Mouse (Mus musculus) T-helper 2 cell (primary cell): ENCODE data around the gene Abhd2.

ENCODE experiments used
- in situ Hi-C: fragments of 300-600 bp; cut with MboI, MseI; formaldehyde crosslinking; loops from one replicate; pipeline ENCODE4 v1.15.1; 2025; ENCODE audit warnings: high pct_unique_total_duplicates

Gene Abhd2

DNA sequence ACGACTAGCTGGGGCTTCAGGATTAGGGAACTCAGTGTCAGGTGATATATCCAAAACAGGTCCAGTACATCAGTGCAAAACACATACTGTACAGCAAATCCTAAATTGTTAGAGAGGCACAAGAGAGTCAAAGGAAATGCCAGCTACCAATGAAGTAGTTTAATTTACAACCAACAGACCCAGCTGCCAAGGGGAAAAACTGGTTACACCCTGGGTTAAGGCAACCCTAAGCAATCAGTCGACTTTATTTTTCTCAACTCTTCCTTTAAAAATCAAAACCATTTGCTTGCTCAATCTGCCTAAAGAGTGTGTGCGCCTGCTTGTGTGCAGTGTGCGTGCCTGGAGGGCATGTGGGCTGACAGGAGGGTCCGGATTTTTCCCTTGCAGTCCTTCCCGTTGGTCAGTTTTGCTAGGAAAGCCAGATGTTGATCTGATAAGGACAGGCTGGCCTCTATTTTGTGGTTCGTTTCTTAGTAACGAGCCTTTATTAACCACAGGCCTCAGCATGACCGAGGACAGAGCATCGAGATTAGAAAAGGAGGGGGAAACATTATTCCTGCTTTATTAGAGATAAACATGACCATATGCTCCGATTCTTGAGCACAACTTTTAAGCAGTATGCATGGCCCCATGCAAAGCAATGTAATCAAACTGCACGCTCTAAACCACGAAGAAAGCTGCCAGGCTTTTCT lies 45.3 kb downstream of the Abhd2 start:
- in situ Hi-C loops, result no loop called here

- in situ Hi-C loops, result no loop called here
Observed at GRCm38 (mm10) chr7:79323855-79324254, 50.9 kb downstream of the Abhd2 start.

- in situ Hi-C loops, result no loop called here
Observed at GRCm38 (mm10) chr7:79328769-79329168, 55.8 kb downstream of the Abhd2 start.

- in situ Hi-C loops, result no loop called here
Observed at GRCm38 (mm10) chr7:79331197-79331596, 58.2 kb downstream of the Abhd2 start.

DNA sequence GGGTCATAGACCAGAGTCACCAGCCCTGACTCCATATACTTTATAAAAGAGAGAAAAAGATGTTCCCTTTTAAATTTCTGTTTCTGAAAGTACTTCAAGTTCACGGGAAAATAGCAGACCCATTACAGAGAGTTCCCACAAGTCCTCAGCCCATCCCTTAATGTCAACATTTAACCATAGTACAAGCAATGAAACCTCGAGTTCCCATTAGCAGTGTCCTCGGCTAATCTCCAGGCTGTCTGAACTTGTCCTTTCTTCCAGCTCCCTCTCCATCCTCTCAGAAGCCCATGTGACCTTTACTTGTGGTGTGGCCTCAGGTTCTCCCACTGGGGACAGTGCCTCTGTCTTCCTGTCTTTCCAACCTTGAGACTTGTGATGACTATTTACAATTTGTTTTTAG lies 60.4 kb downstream of the Abhd2 start:
- in situ Hi-C loops, result no loop called here

DNA sequence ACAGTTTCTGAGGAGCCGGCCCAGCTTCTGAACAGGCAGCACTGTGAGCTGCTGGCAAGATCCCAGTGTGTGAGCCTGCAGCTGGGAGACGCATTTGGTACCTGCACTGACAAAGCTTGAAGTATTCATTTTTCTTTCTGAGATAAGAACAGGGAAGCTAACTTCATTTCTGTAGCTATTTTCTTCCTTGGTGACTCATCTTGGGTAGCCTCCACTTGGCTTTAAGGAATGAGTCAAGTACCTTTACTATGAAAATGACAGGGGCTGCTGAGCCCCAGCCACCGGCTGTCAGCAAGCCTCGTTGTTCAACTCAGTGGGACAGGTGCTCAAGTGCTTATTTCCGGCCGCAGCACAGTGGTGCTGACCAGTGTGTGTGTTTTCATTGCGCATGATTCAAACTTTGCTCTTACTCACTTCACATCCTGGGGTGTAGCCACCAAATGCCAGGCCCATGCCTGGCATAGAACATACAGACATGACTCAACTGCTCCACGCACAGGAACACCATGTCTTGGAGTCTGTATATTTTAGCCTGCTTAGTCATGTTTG lies 63.4 kb downstream of the Abhd2 start:
- in situ Hi-C loops, result no loop called here

DNA sequence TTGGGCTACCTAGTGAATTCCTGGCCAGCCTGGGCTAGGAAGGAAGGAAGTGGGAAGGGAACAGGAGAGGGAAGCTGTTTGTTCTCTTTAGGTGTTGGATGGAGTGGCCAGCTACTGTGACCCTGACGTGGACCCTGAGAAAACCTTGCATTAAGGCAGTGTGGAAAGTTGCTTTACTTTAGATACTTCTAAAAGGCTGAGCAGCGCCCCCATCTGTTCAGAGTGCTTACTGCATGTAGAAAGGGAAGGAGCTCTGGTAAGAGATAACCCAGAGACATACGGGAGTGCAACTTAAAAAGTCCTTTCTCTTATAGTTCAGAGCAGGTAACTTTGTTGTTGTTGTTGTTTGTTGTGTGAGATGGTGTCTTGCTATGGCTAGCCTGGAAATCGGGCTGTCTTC lies 72.9 kb downstream of the Abhd2 start:
- in situ Hi-C loops, result loop anchor here (5.0 kb wide), 1 partner anchor 199 kb away; the partner anchor contains the start of gene Mfge8

DNA sequence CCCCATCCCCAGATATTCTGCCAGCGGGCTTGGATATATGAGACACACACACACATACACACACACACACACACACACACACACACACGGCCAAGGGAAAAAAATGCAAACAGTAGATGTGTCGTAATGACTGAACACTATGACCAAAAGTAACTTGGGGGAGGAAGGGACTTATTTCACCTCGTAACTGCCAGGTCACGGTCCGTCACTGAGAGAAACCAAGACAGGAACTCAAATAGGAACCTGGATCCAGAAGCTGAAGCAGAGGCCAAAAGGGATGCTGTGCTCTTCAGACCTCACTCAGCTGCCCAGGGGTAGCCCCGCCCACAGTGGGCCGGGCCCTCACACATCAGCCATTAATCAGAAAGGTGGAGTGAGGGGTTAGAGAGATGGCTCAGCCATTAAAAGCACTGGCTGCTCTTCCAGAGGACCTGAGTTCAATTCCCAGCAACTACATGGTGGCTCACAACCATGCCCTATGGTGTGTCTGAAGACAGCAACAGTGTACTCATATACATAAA lies 73.6 kb downstream of the Abhd2 start:
- in situ Hi-C loops, result loop anchor here (5.0 kb wide), 1 partner anchor 199 kb away; the partner anchor contains the start of gene Mfge8

GRCm38 (mm10) chr7:79347108-79347813 lies 74.3 kb downstream of the Abhd2 start:
- in situ Hi-C loops, result loop anchor here (5.0 kb wide), 1 partner anchor 200 kb away; the partner anchor contains the start of gene Mfge8

- in situ Hi-C loops, result loop anchor here (5.0 kb wide), 1 partner anchor 202 kb away; the partner anchor contains the start of gene Mfge8
Observed at GRCm38 (mm10) chr7:79348816-79349215, 75.8 kb downstream of the Abhd2 start.

- in situ Hi-C loops, result loop anchor here (5.0 kb wide), 2 partner anchors 108 to 203 kb away; partner anchors contain the start of gene Mfge8
Observed at GRCm38 (mm10) chr7:79349738-79350386, 76.9 kb downstream of the Abhd2 start.

DNA sequence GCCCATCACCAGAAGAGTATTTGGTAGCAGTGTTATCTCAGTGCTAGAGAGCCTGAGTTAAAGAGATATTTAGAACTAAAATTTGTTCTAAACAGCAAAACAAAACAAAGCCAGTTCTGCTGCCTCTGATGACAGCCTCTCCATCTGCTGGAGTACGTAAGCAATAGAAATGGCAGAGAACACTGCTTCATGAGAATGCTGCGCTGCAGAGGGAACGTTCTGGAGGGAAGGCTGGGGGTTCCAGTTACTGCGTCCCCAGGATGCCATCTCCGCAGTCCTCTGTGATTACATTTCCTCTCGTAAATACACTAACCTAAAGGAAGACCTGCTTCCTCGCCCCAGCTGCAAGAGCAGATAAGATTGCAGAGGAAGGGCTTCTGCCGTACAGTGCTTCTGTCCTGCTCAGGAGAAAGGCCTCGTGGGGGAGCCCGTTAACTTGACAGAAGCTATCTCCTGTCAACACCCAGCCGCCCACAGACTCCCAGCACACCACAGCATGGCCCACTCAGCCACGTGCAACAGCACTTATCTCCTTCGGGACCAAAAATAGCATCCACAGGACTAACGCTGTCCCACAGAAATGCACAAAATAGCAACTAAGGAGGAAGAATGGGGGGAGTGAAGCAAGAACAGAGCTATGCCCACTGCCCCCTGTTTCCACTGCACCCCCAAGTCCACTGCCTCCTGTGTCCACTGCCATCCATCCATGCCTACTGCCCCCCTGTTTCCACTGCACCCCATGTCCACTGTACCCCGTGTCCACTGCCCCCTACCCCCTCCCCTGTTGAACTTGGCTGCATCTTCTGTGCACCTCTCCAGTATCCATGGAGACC lies 85.6 kb downstream of the Abhd2 start:
- in situ Hi-C loops, result no loop called here

DNA sequence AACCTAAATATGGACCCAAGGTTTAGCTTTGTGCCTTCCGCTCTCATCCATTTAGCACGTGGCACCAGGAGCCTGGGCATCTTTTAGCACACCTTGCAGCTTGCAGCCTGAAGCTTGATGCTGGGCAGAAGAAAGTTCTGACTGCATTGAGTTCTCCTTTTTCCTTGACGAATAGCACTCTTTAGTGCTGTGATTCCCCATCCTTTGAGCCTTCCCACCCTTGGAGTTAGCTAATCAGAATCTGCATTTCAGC lies 86.1 kb downstream of the Abhd2 start:
- in situ Hi-C loops, result no loop called here

DNA sequence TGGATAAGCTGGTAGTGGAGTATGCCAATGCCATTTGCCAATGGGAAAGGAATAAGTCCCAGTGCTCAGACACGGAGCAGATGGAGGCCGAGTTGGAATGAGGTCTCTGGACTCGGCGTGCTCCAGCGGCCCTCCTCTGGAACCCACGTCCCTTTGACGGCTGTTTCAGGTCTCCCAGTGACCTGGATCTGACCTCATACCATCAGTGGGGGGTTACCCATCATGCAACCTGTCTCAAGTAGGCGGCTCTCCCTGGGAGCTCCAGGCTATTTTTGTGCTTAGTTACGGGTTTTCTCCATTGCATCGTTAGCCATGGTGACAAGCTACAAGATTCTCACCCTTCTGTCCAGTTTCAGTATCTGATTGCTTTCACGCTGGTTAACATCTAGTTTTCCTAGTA lies 87.1 kb downstream of the Abhd2 start:
- in situ Hi-C loops, result no loop called here

GRCm38 (mm10) chr7:79362208-79362607 lies 89.2 kb downstream of the Abhd2 start:
- in situ Hi-C loops, result no loop called here

DNA sequence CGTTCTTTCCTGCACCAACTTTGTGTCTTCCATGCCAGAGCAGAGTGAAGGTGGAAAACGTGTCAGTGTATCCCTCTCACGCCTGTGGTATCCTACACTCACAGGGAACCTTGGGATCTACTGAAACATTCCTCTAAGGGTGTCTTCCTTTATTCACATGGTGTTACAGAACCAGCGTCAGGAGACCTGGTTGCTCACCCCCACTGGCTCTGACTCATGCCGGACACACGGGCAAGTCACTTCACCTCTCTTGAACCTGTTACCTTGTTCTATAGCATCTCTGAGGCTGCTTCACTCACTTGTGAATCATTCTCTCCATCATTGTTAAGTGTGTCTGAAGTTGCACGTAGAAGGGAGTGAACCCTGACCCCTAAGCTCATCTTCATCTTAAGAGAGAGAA lies 89.8 kb downstream of the Abhd2 start:
- in situ Hi-C loops, result no loop called here

DNA sequence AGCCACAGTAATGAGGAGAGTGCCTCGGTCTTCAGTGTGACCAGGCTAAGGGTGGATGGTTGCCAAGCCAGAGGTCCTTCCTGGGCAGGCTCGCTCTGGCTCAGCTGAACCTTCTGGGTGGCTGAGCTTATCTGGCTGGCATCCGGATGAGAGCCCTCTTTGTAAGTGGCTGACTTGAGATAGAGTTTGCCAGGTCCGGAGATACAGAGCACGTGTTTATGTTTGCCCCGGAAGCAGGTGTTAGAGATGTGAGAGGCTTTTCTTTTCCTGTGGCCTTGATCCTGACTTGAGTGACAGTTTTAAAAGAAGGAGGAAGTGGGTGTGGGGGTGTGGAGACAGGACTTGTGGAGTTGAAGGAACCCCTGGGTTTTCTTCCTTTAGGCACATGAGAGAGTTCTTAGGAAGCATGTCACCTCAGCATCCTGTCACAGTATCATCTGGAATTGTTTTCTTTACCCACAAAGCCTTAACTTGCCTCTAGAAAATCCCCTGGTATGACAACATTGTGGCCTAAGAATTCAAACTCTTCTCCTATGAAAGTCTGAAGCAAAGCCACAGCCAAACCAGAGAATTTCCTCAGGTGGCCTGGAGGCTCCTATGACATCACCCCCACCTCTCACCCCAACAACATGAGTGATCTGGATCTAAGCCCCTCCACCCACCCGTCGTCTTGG lies 90.5 kb downstream of the Abhd2 start:
- in situ Hi-C loops, result no loop called here

- in situ Hi-C loops, result no loop called here
Observed at GRCm38 (mm10) chr7:79368664-79369063, 95.7 kb downstream of the Abhd2 start.

GRCm38 (mm10) chr7:79369416-79369815 lies 96.4 kb downstream of the Abhd2 start:
- in situ Hi-C loops, result no loop called here

DNA sequence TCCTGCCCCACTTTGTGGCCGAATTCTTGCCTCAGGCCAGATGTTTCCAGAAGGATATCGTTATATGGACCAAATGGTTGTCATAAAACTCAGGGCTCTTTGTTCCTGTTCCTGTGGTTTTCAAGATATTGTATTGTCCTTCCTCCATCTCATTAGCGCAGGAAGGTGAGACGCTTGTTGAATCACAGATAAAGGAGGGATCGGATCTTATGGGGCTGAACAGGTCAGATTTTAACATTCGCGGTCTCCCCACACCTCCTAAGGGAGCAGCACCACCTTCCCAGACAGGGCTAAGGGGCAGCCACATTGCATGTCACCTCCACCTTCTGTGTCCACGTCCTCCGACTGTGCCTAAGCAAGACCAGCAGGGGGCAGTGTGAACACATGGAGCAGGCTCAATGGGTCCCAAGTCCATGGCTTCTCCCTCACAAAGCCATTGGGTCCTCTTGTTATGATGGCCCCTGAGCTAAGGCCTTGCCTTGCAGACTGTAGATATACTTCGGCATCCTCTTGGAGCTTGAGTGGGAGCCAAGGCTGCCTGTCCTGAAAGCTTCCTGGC lies 98.4 kb downstream of the Abhd2 start:
- in situ Hi-C loops, result no loop called here
